Mouse (Mus musculus): ENCODE data around the gene Pik3c2g.
"Not testable (repeated sequence)": the region's sequence is repeated elsewhere in the genome, so short reads cannot be mapped to it uniquely, and the experiment has no call there.

- TF ChIP-seq POLR2A (IDR thresholded peaks at IDR 0.05; ENCODE audit: insufficient read depth, low read length); CTCF (IDR thresholded peaks at IDR 0.05; ENCODE audit: low read depth, low read length): not testable (repeated sequence)
Observed at GRCm38 (mm10) chr6:139937581-139937980, 350.6 kb downstream of the Pik3c2g start.
